In the genomic region with DNA sequence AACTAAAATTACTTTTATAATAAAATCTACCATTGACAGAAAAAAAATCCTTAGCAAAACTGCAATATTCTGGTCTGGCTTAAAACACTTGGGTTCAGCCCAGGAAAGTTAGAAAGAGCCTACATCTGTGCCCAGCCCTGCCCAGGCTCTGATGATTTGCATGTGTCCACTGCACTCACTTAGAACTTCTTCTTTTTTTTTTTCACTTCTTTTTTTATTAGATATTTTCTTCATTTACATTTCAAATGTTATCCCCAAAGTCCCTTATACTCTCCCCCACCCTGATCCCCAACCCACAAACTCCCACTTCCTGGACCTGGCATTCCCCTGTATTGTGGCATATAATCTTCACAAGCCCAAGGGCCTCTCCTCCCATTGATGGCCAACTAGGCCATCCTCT, we compare ENCODE assay signal across 20 mouse cellular contexts.
DNase-seq lines count a peak whose midpoint lies in the region; TF ChIP-seq lines count a peak whose summit lies in the region.
"Had no signal": no experiment of that assay in that cellular context is flagged by ENCODE, and none has a peak within 500 bp of the region (broad histone marks: within the 10 kb centered on the region; RNA-seq: fewer than 3 reads in every experiment).

No protein-coding gene starts in this region.

- DNase-seq in spleen, adult 2 months (ENCODE audit: low read depth in 1 of 2, low spot score in 2 of 2) = peak; percentile 5 to 22
- DNase-seq in spleen, postnatal 4 days (ENCODE audit: low spot score in 2 of 2) = no peak
- DNase-seq in B cell, adult 2 months = peak; percentile 25 to 33
- peak; percentile 62 for DNase-seq in splenic B cell, adult 2 months (ENCODE audit: low read depth, low spot score)
- DNase-seq in heart, adult 9 months (ENCODE audit: low spot score in 2 of 2) = no peak
- DNase-seq: adrenal gland, adult 8-10 months; adrenal gland, postnatal 14 days; adrenal gland, postnatal 36 days; cerebellum, adult 11-12 months; cerebellum, adult 2 months; cerebellum, adult 9-10 months; cerebellum, postnatal 10 days; cerebellum, postnatal 25 days; forebrain, postnatal 0 days had no signal

- TF ChIP-seq POLR2A in spleen, adult 2 months (IDR thresholded peaks at IDR 0.05; ENCODE audit: low read depth, low read length) = no peak

- no peaks in the 10 kb centered on the region for H3K27me3 ChIP-seq in spleen, adult 2 months (ENCODE audit: control insufficient read depth, insufficient read depth, low read length)
- no peaks in the 10 kb centered on the region for H3K27me3 ChIP-seq in splenic B cell, adult 2 months (ENCODE audit: control insufficient read depth, insufficient read depth, low read length, poor library complexity, severe bottlenecking)
- H3K27me3 ChIP-seq: embryonic facial prominence, embryonic 12.5 days; forebrain, embryonic 13.5 days; forebrain, embryonic 15.5 days; Patski had no signal

- no peak overlapping the region for H3K27ac ChIP-seq in spleen, adult 2 months (ENCODE audit: insufficient read depth, low read length)
- H3K27ac ChIP-seq: embryonic facial prominence, embryonic 10.5 days; embryonic facial prominence, embryonic 12.5 days; forebrain, embryonic 13.5 days; forebrain, embryonic 15.5 days had no signal

- H3K36me3 ChIP-seq in spleen, adult 2 months (ENCODE audit: control insufficient read depth, insufficient read depth, low read length) = no peaks in the 10 kb centered on the region
- no peaks in the 10 kb centered on the region for H3K36me3 ChIP-seq in splenic B cell, adult 2 months (ENCODE audit: control insufficient read depth, insufficient read depth, low read length, poor library complexity, severe bottlenecking)
- H3K36me3 ChIP-seq: embryonic facial prominence, embryonic 10.5 days; embryonic facial prominence, embryonic 12.5 days; forebrain, embryonic 15.5 days; G1E had no signal

- no peak overlapping the region for H3K4me3 ChIP-seq in spleen, adult 2 months (ENCODE audit: extremely low read depth, insufficient read depth, insufficient read length)
- H3K4me3 ChIP-seq: embryonic facial prominence, embryonic 10.5 days; embryonic facial prominence, embryonic 12.5 days; forebrain, embryonic 13.5 days; forebrain, embryonic 15.5 days had no signal

- peaks cover 1% of the 10 kb centered on the region; the same call in 1 of the 2 replicates for H3K4me1 ChIP-seq in spleen, adult 2 months (ENCODE audit: control insufficient read depth, insufficient read depth, insufficient read length)
- H3K4me1 ChIP-seq: embryonic facial prominence, embryonic 10.5 days; embryonic facial prominence, embryonic 12.5 days; forebrain, embryonic 13.5 days; forebrain, embryonic 15.5 days had no signal

- no peak for TF ChIP-seq CTCF in spleen, adult 2 months (IDR thresholded peaks at IDR 0.05; ENCODE audit: extremely low read depth, insufficient read depth, insufficient read length, insufficient replicate concordance)

Comparison
In these comparisons a context has a peak if more than half of its experiments do, and no peak if none do; other contexts are left out.
1. DNase-seq: peak in spleen, adult 2 months (2 of 2), B cell, adult 2 months (2 of 2) and splenic B cell, adult 2 months (single experiment); none in spleen, postnatal 4 days (0 of 2) and heart, adult 9 months (0 of 2).